Mouse (Mus musculus): ENCODE data around the gene Mroh3.

GRCm38 (mm10) chr1:136232285-136232926 is 19.8 kb upstream of the Mroh3 start:
- TF ChIP-seq CTCF (IDR thresholded peaks at IDR 0.05; ENCODE audit: low read depth) (no peak), EP300 (optimal IDR thresholded peaks at IDR 0.05) (no peak)

Measured in stomach, postnatal 0 days (tissue).